Mouse (Mus musculus) erythroblast, embryonic 14.5 days (primary cell): Measurements from ENCODE around the gene Akap14.
"Not testable (repeated sequence)": the region's sequence is repeated elsewhere in the genome, so short reads cannot be mapped to it uniquely, and the experiment has no call there.

Source experiments
- GATA1 ChIP-seq: IDR thresholded peaks from 2 replicates; pipeline ENCODE4 v1.6.1; 2012; ENCODE audit warnings: low read length, inconsistent platforms, mixed read lengths
- TAL1 ChIP-seq: IDR thresholded peaks from 3 replicates; pipeline ENCODE4 v1.6.1; 2012; ENCODE audit warnings: low read length, inconsistent platforms, mixed read lengths

GRCm38 (mm10) chrX:37144498-37144897, 24.1 kb downstream of the Akap14 start:
- TF ChIP-seq TAL1, GATA1: not testable (repeated sequence)
